In the genomic region with DNA sequence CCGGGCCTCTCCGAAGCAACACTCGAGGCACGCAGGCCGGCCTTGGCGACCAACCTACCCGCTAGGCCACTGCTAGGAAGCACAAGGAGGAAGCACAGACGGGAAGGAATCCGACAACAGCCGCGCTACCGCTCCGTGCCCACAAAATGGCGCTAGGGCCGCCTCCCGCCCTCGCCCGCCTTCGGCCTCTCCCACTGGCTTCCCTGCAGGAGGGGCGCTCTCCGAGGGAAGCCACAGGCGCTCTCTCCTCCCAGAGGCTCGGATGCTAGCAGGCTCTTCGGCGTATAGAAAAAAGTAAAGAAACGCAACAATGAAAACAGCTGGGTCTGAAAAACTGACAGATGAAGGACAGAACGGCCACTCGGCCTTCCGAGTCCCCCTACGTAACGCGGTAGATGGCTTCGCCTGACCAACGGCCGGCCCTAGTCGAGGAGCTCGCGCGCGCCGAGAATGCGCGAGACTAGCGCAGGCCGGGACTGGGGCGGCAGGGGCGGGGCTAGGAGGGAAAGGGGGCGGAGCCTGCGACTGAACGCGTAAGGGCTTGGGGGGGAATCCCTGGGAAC, we compare ENCODE assay signal across 8 mouse cellular contexts. TPM values are rescaled to one million over a fixed set of nuclear protein-coding genes. Genes with fewer than 3 reads are reported as not detected.
DNase-seq lines count a peak whose midpoint lies in the region; ATAC-seq and TF ChIP-seq lines count a peak whose summit lies in the region.

A gene (minus strand): TSS at position 397 of the 563 bp plus-strand sequence.

- under 1% methylated on average over 49 of the region's 51 CpGs for WGBS in forebrain, embryonic 13.5 days
- under 1% methylated on average over 51 of the region's 51 CpGs for WGBS in large intestine, adult 2 months
- WGBS in liver, postnatal 0 days (ENCODE audit: insufficient replicate concordance), result under 1% methylated on average over 42 of the region's 51 CpGs
- under 1% methylated on average over 51 of the region's 51 CpGs for WGBS in neural tube, embryonic 14.5 days

- H3K4me2 ChIP-seq in forebrain, embryonic 13.5 days, result peak within 1 kb of the TSS; percentile 84
- peak within 1 kb of the TSS; percentile 82 for H3K4me2 ChIP-seq in liver, postnatal 0 days (ENCODE audit: low read depth, low read length)
- peak within 1 kb of the TSS; percentile 97 for H3K4me2 ChIP-seq in neural tube, embryonic 14.5 days (ENCODE audit: low read depth, low read length)

- peak; percentile 97 for ATAC-seq in forebrain, embryonic 13.5 days
- ATAC-seq in liver, postnatal 0 days, result peak; percentile 94
- peak; percentile 98 for ATAC-seq in neural tube, embryonic 14.5 days (ENCODE audit: low read depth)

- intact Hi-C loops in heart, postnatal 10 days (cut with DNase I), result no loop called here

- no peaks in the 10 kb centered on the region for H3K9me3 ChIP-seq in E14TG2a.4 (ENCODE audit: low read length)
- H3K9me3 ChIP-seq in forebrain, embryonic 13.5 days (replicated peaks), result no peaks in the 10 kb centered on the region
- no peaks in the 10 kb centered on the region for H3K9me3 ChIP-seq in liver, postnatal 0 days (ENCODE audit: low read length)
- no peaks in the 10 kb centered on the region for H3K9me3 ChIP-seq in neural tube, embryonic 14.5 days (ENCODE audit: control insufficient read depth, low read length)

- no peaks in the 10 kb centered on the region for H3K27me3 ChIP-seq in E14TG2a.4 (ENCODE audit: insufficient read depth, low read length)
- H3K27me3 ChIP-seq in forebrain, embryonic 13.5 days, result no peaks in the 10 kb centered on the region
- no peaks in the 10 kb centered on the region for H3K27me3 ChIP-seq in liver, postnatal 0 days (ENCODE audit: insufficient read depth, low read length)
- no peaks in the 10 kb centered on the region for H3K27me3 ChIP-seq in neural tube, embryonic 14.5 days (ENCODE audit: control insufficient read depth, insufficient read depth, low read length)

- TF ChIP-seq CTCF in E14TG2a.4 (conservative IDR thresholded peaks at IDR 0.05; ENCODE audit: low read length), result no peak
- TF ChIP-seq CTCF in liver, postnatal 0 days (IDR thresholded peaks at IDR 0.05; ENCODE audit: low read depth), result peak; percentile 25

- DNase-seq in c-Kit-positive CD71-positive TER-119-positive erythroid progenitor cells, embryonic 14.5 days (ENCODE audit: low spot score), result peak; percentile 94
- peak; percentile 97 for DNase-seq in heart, postnatal 10 days
- peak; percentile 72 for DNase-seq in large intestine, adult 2 months (ENCODE audit: low read depth, low spot score)
- DNase-seq in liver, postnatal 0 days, result peak; percentile 97
- peak; percentile 99 for DNase-seq in testis, postnatal 10 days (ENCODE audit: low spot score)

- peaks cover 59% of the 10 kb centered on the region for H3K4me1 ChIP-seq in E14TG2a.4 (replicated peaks; ENCODE audit: low read depth, low read length)
- peaks cover 31% of the 10 kb centered on the region for H3K4me1 ChIP-seq in forebrain, embryonic 13.5 days
- peaks cover 9% of the 10 kb centered on the region for H3K4me1 ChIP-seq in liver, postnatal 0 days (ENCODE audit: insufficient read depth)
- H3K4me1 ChIP-seq in neural tube, embryonic 14.5 days (ENCODE audit: control insufficient read depth, insufficient read depth, low read length), result peaks cover 7% of the 10 kb centered on the region; the same call in 1 of the 2 replicates

- H3K36me3 ChIP-seq in E14TG2a.4 (ENCODE audit: insufficient read depth, low read length), result peaks cover 37% of the 10 kb centered on the region
- peaks cover 35% of the 10 kb centered on the region for H3K36me3 ChIP-seq in forebrain, embryonic 13.5 days (ENCODE audit: poor library complexity, severe bottlenecking)
- H3K36me3 ChIP-seq in liver, postnatal 0 days (replicated peaks; ENCODE audit: insufficient read depth, low read length), result peaks cover 35% of the 10 kb centered on the region
- H3K36me3 ChIP-seq in neural tube, embryonic 14.5 days (ENCODE audit: control insufficient read depth, insufficient read depth, low read length), result peaks cover 23% of the 10 kb centered on the region

- TF ChIP-seq EP300 in liver, postnatal 0 days (IDR thresholded peaks at IDR 0.05; ENCODE audit: low read depth), result peak; percentile 86

- peak within 1 kb of the TSS; percentile 100 for H3K9ac ChIP-seq in forebrain, embryonic 13.5 days
- H3K9ac ChIP-seq in liver, postnatal 0 days (replicated peaks), result peak within 1 kb of the TSS; percentile 99
- H3K9ac ChIP-seq in neural tube, embryonic 14.5 days (replicated peaks; ENCODE audit: low read depth, low read length), result peak within 1 kb of the TSS; percentile 99

- peak within 1 kb of the TSS; percentile 98 for H3K4me3 ChIP-seq in E14TG2a.4 (replicated peaks; ENCODE audit: low read length)
- H3K4me3 ChIP-seq in forebrain, embryonic 13.5 days, result peak within 1 kb of the TSS; percentile 99
- H3K4me3 ChIP-seq in liver, postnatal 0 days (ENCODE audit: low read depth, low read length), result peak within 1 kb of the TSS; percentile 87
- H3K4me3 ChIP-seq in neural tube, embryonic 14.5 days (ENCODE audit: low read depth, low read length), result peak within 1 kb of the TSS; percentile 97

- peak within 1 kb of the TSS; percentile 97 for H3K27ac ChIP-seq in forebrain, embryonic 13.5 days
- peak within 1 kb of the TSS; percentile 99 for H3K27ac ChIP-seq in liver, postnatal 0 days (ENCODE audit: low read depth)
- peak within 1 kb of the TSS; percentile 97 for H3K27ac ChIP-seq in neural tube, embryonic 14.5 days (ENCODE audit: low read depth, low read length)

RNA-seq across cellular contexts. Expression of the gene that starts here (rescaled TPM):
- polyA plus RNA-seq in forebrain, embryonic 13.5 days (2015; fragmentation: Nextera tagmentation; extraction: Ambion mirVana), result 364 and 366 TPM in 2 replicates
- total RNA-seq in heart, postnatal 10 days (2021), result 100 to 1,000 TPM; 148 to 181 TPM
- 76.3 and 102 TPM in 2 replicates for polyA plus RNA-seq in large intestine, adult 2 months (2012; rRNA removed)
- polyA plus RNA-seq in liver, postnatal 0 days (2015; fragmentation: Nextera tagmentation; extraction: Ambion mirVana), result 73.4 and 76.7 TPM in 2 replicates
- polyA plus RNA-seq in neural tube, embryonic 14.5 days (2014; fragmentation: Nextera tagmentation; extraction: Ambion mirVana), result 78.3 and 85.0 TPM in 2 replicates

Comparison
In these comparisons a context has a peak if more than half of its experiments do, and no peak if none do; other contexts are left out.
1. Peak in every context shown above with its lines: DNase-seq, ATAC-seq, H3K4me3 ChIP-seq and H3K27ac ChIP-seq.